Mouse (Mus musculus): ENCODE results near the gene Cdc42se1. TPM values are rescaled to one million over a fixed set of nuclear protein-coding genes. Genes with fewer than 3 reads are reported as not detected.

The Cdc42se1 gene
- total and polyA plus RNA-seq, 3 experiments: 88.3 to 128 (median 109) TPM

- peaks cover 99% of the 10 kb centered on the region for H3K36me3 ChIP-seq (replicated peaks)
- no peaks in the 10 kb centered on the region for H3K27me3 ChIP-seq (ENCODE audit: insufficient read depth, low read length)
- DNase-seq (ENCODE audit: low spot score) (no peak), ATAC-seq (ENCODE audit: extremely low read depth, insufficient number of reproducible peaks, low FRiP score, poor library complexity, severe bottlenecking) (no peak)
- H3K4me1 ChIP-seq (ENCODE audit: insufficient read depth, low read depth, low read length): 0 out of 2 replicates have a peak, but pooled peaks cover 2% of the 10 kb centered on the region
- TF ChIP-seq POLR2AphosphoS5 (IDR thresholded peaks at IDR 0.05; ENCODE audit: insufficient replicate concordance, low read depth, low read length) (no peak), GATA2 (IDR thresholded peaks at IDR 0.05; ENCODE audit: borderline replicate concordance, low read depth, low read length) (no peak), GATA1 (IDR thresholded peaks at IDR 0.05; ENCODE audit: borderline replicate concordance, low read length) (no peak), CTCF (IDR thresholded peaks at IDR 0.05; ENCODE audit: low read depth, low read length) (no peak), TAL1 (conservative IDR thresholded peaks at IDR 0.05; ENCODE audit: low read depth, low read length) (no peak)
- H3K9me3 ChIP-seq (replicated peaks): no peaks in the 10 kb centered on the region
- H3K4me3 ChIP-seq (ENCODE audit: low read depth, low read length): no peak overlapping the region
These were observed 41.6 kb upstream of the Cdc42se1 start for GRCm38 (mm10) chr3:95186888-95187287.

- H3K4me3 ChIP-seq (ENCODE audit: low read depth, low read length): no peak overlapping the region
- H3K36me3 ChIP-seq (replicated peaks): peaks cover 95% of the 10 kb centered on the region
- H3K4me1 ChIP-seq (ENCODE audit: insufficient read depth, low read depth, low read length): no peaks in the 10 kb centered on the region
- no peaks in the 10 kb centered on the region for H3K9me3 ChIP-seq (replicated peaks)
- H3K27me3 ChIP-seq (ENCODE audit: insufficient read depth, low read length): no peaks in the 10 kb centered on the region
- TF ChIP-seq GATA2 (IDR thresholded peaks at IDR 0.05; ENCODE audit: borderline replicate concordance, low read depth, low read length) (no peak), GATA1 (IDR thresholded peaks at IDR 0.05; ENCODE audit: borderline replicate concordance, low read length) (no peak), POLR2AphosphoS5 (IDR thresholded peaks at IDR 0.05; ENCODE audit: insufficient replicate concordance, low read depth, low read length) (no peak), TAL1 (conservative IDR thresholded peaks at IDR 0.05; ENCODE audit: low read depth, low read length) (no peak), CTCF (IDR thresholded peaks at IDR 0.05; ENCODE audit: low read depth, low read length) (no peak)
- DNase-seq (ENCODE audit: low spot score): no peak
- ATAC-seq (ENCODE audit: extremely low read depth, insufficient number of reproducible peaks, low FRiP score, poor library complexity, severe bottlenecking): no peak
These were observed 33.8 kb upstream of the Cdc42se1 start for GRCm38 (mm10) chr3:95194721-95195135.

- H3K27me3 ChIP-seq (ENCODE audit: insufficient read depth, low read length): no peaks in the 10 kb centered on the region
- TF ChIP-seq TAL1 (conservative IDR thresholded peaks at IDR 0.05; ENCODE audit: low read depth, low read length) (no peak), GATA1 (IDR thresholded peaks at IDR 0.05; ENCODE audit: borderline replicate concordance, low read length) (no peak), GATA2 (IDR thresholded peaks at IDR 0.05; ENCODE audit: borderline replicate concordance, low read depth, low read length) (no peak), CTCF (IDR thresholded peaks at IDR 0.05; ENCODE audit: low read depth, low read length) (no peak), POLR2AphosphoS5 (IDR thresholded peaks at IDR 0.05; ENCODE audit: insufficient replicate concordance, low read depth, low read length) (no peak)
- DNase-seq (ENCODE audit: low spot score) (no peak), ATAC-seq (ENCODE audit: extremely low read depth, insufficient number of reproducible peaks, low FRiP score, poor library complexity, severe bottlenecking) (no peak)
- H3K4me1 ChIP-seq (ENCODE audit: insufficient read depth, low read depth, low read length): no peaks in the 10 kb centered on the region
- no peak overlapping the region for H3K4me3 ChIP-seq (ENCODE audit: low read depth, low read length)
- H3K36me3 ChIP-seq (replicated peaks): peaks cover 97% of the 10 kb centered on the region
- H3K9me3 ChIP-seq (replicated peaks): no peaks in the 10 kb centered on the region
These were observed 32.8 kb upstream of the Cdc42se1 start for GRCm38 (mm10) chr3:95195772-95196171.

GRCm38 (mm10) chr3:95199101-95199500, 29.4 kb upstream of the Cdc42se1 start:
- H3K36me3 ChIP-seq (replicated peaks): peaks cover 98% of the 10 kb centered on the region
- no peak for ATAC-seq (ENCODE audit: extremely low read depth, insufficient number of reproducible peaks, low FRiP score, poor library complexity, severe bottlenecking)
- TF ChIP-seq POLR2AphosphoS5 (IDR thresholded peaks at IDR 0.05; ENCODE audit: insufficient replicate concordance, low read depth, low read length) (no peak), TAL1 (conservative IDR thresholded peaks at IDR 0.05; ENCODE audit: low read depth, low read length) (no peak), CTCF (IDR thresholded peaks at IDR 0.05; ENCODE audit: low read depth, low read length) (no peak)

GRCm38 (mm10) chr3:95200132-95200531, 28.4 kb upstream of the Cdc42se1 start:
- H3K36me3 ChIP-seq (replicated peaks): peaks cover 98% of the 10 kb centered on the region
- H3K27me3 ChIP-seq (ENCODE audit: insufficient read depth, low read length): no peaks in the 10 kb centered on the region
- no peaks in the 10 kb centered on the region for H3K9me3 ChIP-seq (replicated peaks)
- no peak overlapping the region for H3K4me3 ChIP-seq (ENCODE audit: low read depth, low read length)
- no peaks in the 10 kb centered on the region for H3K4me1 ChIP-seq (ENCODE audit: insufficient read depth, low read depth, low read length)
- no peak for TF ChIP-seq GATA1 (IDR thresholded peaks at IDR 0.05; ENCODE audit: borderline replicate concordance, low read length)
- no peak for TF ChIP-seq CTCF (IDR thresholded peaks at IDR 0.05; ENCODE audit: low read depth, low read length)
- no peak for TF ChIP-seq GATA2 (IDR thresholded peaks at IDR 0.05; ENCODE audit: borderline replicate concordance, low read depth, low read length)
- no peak for TF ChIP-seq POLR2AphosphoS5 (IDR thresholded peaks at IDR 0.05; ENCODE audit: insufficient replicate concordance, low read depth, low read length)
- TF ChIP-seq TAL1 (conservative IDR thresholded peaks at IDR 0.05; ENCODE audit: low read depth, low read length): no peak
- no peak for DNase-seq (ENCODE audit: low spot score)
- no peak for ATAC-seq (ENCODE audit: extremely low read depth, insufficient number of reproducible peaks, low FRiP score, poor library complexity, severe bottlenecking)

More at GRCm38 (mm10) chr3:95199101-95199500, 29.4 kb upstream of the Cdc42se1 start:
- Histone ChIP-seq H3K27me3 (ENCODE audit: insufficient read depth, low read length) (no peaks in the 10 kb centered on the region), H3K4me1 (ENCODE audit: insufficient read depth, low read depth, low read length) (no peaks in the 10 kb centered on the region), H3K9me3 (replicated peaks) (no peaks in the 10 kb centered on the region), H3K4me3 (ENCODE audit: low read depth, low read length) (no peak overlapping the region)
- DNase-seq (ENCODE audit: low spot score): no peak

- peaks cover 98% of the 10 kb centered on the region for H3K36me3 ChIP-seq (replicated peaks)
- H3K4me1 ChIP-seq (ENCODE audit: insufficient read depth, low read depth, low read length): no peaks in the 10 kb centered on the region
- H3K27me3 ChIP-seq (ENCODE audit: insufficient read depth, low read length): no peaks in the 10 kb centered on the region
- no peak for TF ChIP-seq GATA1 (IDR thresholded peaks at IDR 0.05; ENCODE audit: borderline replicate concordance, low read length)
- TF ChIP-seq POLR2AphosphoS5 (IDR thresholded peaks at IDR 0.05; ENCODE audit: insufficient replicate concordance, low read depth, low read length): no peak
- no peak for TF ChIP-seq GATA2 (IDR thresholded peaks at IDR 0.05; ENCODE audit: borderline replicate concordance, low read depth, low read length)
- TF ChIP-seq CTCF (IDR thresholded peaks at IDR 0.05; ENCODE audit: low read depth, low read length): no peak
- TF ChIP-seq TAL1 (conservative IDR thresholded peaks at IDR 0.05; ENCODE audit: low read depth, low read length): no peak
- DNase-seq (ENCODE audit: low spot score): no peak
- H3K4me3 ChIP-seq (ENCODE audit: low read depth, low read length): no peak overlapping the region
- no peak for ATAC-seq (ENCODE audit: extremely low read depth, insufficient number of reproducible peaks, low FRiP score, poor library complexity, severe bottlenecking)
- no peaks in the 10 kb centered on the region for H3K9me3 ChIP-seq (replicated peaks)
These were observed 28.0 kb upstream of the Cdc42se1 start for GRCm38 (mm10) chr3:95200562-95200961.

Data from G1E (cell line).